Mouse (Mus musculus): ENCODE results near the gene Myzap.

The Myzap gene

DNA sequence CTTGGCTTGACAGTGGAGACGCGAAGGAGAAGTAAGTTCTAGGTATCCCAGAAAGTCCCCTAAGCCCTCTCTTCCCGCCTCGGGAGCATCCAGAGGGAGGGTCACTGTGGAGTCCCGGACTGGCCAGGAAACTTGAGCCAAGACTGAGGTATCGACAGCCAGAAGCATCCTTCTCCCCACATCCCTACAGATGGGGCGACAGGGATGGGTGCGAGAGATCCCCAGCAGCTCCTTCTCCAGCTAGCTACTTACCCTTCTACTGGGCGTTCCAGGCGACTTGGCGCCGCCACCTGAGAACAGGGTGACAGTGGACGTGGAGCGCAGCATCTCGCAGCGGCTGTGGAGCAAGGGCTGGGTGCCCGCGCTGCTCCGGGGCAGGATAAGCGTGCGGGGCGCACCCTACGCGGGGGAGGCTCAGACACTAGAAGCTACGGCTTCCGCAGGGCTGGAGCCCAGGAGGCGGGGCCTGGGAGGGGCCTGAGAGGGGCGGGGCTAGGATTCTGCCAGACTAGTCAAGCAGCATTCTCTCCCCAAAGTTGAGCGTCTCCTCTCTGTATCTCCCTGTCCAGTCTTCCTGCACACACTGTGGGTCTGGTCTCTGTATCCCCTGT, at the start of gene Myzap:
Gene Myzap (minus strand): TSS at position 423 of the 611 bp plus-strand sequence.
- in situ Hi-C loops (cut with MboI, MseI) = no loop called here

DNA sequence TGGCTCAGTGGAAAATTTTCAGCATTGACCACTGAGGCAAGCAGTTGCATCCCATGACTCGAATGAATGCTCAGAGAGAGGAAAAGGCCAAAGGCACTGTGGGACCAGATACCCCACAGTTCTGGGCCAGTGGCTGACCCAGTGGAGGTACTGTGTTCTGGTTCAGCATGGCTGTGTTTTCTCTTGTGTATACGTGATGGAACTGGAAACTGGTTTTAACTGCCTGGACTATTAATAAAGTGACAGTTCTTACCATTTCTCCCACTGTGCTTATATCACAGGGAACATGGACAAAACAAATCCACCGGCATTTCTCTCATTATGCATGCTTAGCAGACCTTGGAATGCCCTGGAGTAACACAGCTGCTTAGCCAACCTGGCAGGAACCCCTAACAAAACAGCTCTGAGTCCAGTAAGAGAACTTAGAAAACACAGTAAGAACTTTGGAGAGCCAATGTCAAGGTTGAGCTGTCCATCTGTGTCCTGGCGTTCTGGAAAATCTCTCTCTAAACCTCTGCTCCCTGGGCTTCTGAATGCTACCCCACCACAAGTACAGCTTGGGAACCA, 48.3 kb upstream of the Myzap start:
- in situ Hi-C loops (cut with MboI, MseI) = loop anchor here (10.0 to 25.0 kb wide), 3 partner anchors 134 to 1803 kb away; partner anchors contain the start of gene Cgnl1

- in situ Hi-C loops (cut with MboI, MseI) = loop anchor here (25.0 kb wide), 2 partner anchors 549 to 1801 kb away; no protein-coding TSS in a partner anchor
Measured at GRCm38 (mm10) chr9:71638198-71638597, 46.0 kb upstream of the Myzap start.

- in situ Hi-C loops (cut with MboI, MseI) = loop anchor here (25.0 kb wide), 2 partner anchors 550 to 1800 kb away; no protein-coding TSS in a partner anchor
Measured at GRCm38 (mm10) chr9:71636854-71637253, 44.7 kb upstream of the Myzap start.

DNA sequence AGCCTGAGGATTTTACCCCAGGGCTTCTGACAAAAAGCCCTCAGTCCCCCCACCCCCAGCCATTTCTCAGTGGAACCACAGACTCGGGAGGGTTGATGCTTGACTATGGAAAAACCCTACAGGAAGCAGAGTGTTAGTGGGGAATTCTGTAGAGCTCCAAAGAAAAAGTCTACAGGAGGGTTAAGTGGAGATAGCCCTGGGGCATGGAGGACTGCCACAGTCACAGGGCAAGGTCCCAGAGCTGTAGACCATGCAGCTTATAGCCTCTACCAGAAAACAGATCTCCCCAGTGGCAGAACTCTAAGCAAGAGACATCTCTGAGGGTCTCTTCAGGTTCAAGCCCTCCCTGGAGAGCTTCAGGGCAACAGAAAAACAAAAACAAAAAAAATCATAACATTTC, 43.5 kb upstream of the Myzap start:
- in situ Hi-C loops (cut with MboI, MseI) = loop anchor here (25.0 kb wide), 2 partner anchors 552 to 1798 kb away; no protein-coding TSS in a partner anchor

GRCm38 (mm10) chr9:71634916-71635315, 42.8 kb upstream of the Myzap start:
- in situ Hi-C loops (cut with MboI, MseI) = loop anchor here (25.0 kb wide), 2 partner anchors 552 to 1798 kb away; no protein-coding TSS in a partner anchor

GRCm38 (mm10) chr9:71628921-71629320, 36.8 kb upstream of the Myzap start:
- in situ Hi-C loops (cut with MboI, MseI) = loop anchor here (25.0 kb wide), 2 partner anchors 558 to 1792 kb away; no protein-coding TSS in a partner anchor

DNA sequence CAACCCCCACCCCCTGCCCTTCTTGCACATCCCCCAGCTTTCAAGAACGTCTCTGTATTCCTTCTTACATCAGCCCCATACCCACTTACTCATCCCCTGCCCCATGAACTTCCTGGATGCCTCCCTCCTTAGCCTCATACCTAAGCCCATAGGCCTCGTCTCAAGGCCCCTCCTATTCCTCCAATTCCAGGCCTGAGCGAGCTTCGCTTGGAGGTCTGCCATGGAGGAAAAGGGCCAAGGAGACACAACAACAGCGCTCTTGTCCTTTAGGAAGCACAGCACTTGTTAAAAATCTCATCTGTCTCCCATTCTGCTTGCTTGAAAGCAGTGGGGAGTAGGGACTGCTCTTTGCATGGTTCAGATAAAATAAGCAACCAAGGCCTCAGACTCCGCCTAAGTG, 36.1 kb upstream of the Myzap start:
- in situ Hi-C loops (cut with MboI, MseI) = loop anchor here (25.0 kb wide), 2 partner anchors 559 to 1791 kb away; no protein-coding TSS in a partner anchor

GRCm38 (mm10) chr9:71625961-71626360, 33.8 kb upstream of the Myzap start:
- in situ Hi-C loops (cut with MboI, MseI) = loop anchor here (25.0 kb wide), 2 partner anchors 561 to 1789 kb away; no protein-coding TSS in a partner anchor

GRCm38 (mm10) chr9:71624793-71625495, 32.8 kb upstream of the Myzap start:
- in situ Hi-C loops (cut with MboI, MseI) = loop anchor here (5.0 to 25.0 kb wide), 3 partner anchors 88 to 1788 kb away; no protein-coding TSS in a partner anchor

GRCm38 (mm10) chr9:71623871-71624569, 31.9 kb upstream of the Myzap start:
- in situ Hi-C loops (cut with MboI, MseI) = loop anchor here (5.0 kb wide), 1 partner anchor 87 kb away; no protein-coding TSS in a partner anchor

DNA sequence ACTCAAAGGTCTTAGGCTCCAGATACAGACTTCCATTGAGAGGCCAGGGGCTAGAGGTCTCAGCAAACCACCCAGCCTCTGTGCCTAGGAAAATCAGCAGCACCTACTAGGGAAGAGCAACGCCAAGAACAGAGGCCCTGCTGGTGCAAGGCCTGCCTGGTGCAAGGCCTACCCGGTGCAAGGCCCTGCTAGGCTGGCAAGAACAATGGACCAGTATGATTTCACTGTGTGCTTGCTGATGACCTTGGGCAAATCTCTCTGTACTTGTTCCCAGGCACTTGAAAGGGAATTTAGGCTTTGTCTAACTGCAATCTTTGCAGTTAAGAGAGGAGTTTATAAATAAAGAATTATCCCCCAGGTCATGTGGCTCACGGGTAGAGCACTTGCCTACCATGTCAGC, 30.4 kb upstream of the Myzap start:
- in situ Hi-C loops (cut with MboI, MseI) = loop anchor here (5.0 kb wide), 1 partner anchor 85 kb away; no protein-coding TSS in a partner anchor

DNA sequence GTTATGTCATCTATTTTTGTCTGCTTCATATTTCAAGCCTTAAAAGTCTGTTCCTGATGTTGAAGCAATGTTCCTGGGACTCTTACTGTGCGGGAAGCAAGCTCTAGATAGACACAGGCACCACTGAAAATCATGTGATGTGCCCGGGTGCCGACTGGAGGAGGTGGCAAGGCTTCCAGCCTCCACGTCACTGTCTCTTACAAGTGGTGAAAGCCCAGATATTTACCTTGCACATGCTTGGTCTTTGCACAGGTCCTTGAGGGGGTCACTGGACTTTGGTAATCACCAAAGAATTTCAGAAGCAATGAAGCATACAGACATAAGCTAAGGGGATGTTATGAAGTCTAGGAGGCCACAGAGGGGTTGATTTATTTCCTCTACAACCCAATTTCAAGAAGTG, 29.8 kb upstream of the Myzap start:
- in situ Hi-C loops (cut with MboI, MseI) = loop anchor here (5.0 kb wide), 1 partner anchor 85 kb away; no protein-coding TSS in a partner anchor

DNA sequence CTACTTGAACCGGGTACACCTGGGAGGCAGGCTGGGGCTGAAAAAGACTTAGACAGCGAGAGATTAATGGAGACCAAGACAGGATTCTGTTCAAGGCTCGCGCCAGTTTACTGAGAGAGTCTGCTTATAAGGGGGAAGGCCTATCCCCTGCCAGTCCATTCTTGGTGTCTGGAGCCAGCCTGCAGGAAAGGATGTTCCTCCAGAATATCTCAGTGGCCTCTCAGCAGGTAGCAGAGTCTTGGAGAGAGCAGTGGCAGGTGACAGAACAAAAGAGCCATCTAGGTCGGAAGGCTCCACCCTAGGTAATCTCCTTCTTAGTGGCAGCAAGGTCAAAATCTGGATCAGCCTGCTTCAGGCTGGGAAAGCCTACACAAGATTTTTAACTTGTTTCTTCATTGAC, 28.0 kb upstream of the Myzap start:
- in situ Hi-C loops (cut with MboI, MseI) = loop anchor here (5.0 kb wide), 1 partner anchor 83 kb away; no protein-coding TSS in a partner anchor

DNA sequence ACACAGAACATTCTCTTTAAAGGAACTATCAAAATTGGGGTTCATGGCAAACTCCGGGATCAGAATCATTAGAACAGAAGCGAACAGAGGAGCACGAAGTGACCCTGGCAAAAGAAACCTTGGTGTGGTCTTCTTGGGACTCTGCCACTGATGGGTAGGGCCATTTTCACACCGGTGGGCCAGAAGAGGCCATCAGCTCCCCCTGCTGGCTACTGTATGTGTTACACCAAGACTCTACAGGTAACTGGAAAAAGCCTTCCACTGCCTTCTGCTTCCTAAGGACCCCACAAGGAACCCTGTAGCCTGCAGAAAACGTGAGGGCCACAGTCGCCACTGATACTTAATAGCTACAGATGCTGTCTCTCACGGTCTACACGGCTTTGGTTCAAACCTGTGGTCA, 25.2 kb upstream of the Myzap start:
- in situ Hi-C loops (cut with MboI, MseI) = no loop called here

- in situ Hi-C loops (cut with MboI, MseI) = no loop called here
Measured at GRCm38 (mm10) chr9:71616185-71616584, 24.0 kb upstream of the Myzap start.

GRCm38 (mm10) chr9:71614643-71615042, 22.5 kb upstream of the Myzap start:
- in situ Hi-C loops (cut with MboI, MseI) = no loop called here

GRCm38 (mm10) chr9:71612981-71613380, 20.8 kb upstream of the Myzap start:
- in situ Hi-C loops (cut with MboI, MseI) = no loop called here

DNA sequence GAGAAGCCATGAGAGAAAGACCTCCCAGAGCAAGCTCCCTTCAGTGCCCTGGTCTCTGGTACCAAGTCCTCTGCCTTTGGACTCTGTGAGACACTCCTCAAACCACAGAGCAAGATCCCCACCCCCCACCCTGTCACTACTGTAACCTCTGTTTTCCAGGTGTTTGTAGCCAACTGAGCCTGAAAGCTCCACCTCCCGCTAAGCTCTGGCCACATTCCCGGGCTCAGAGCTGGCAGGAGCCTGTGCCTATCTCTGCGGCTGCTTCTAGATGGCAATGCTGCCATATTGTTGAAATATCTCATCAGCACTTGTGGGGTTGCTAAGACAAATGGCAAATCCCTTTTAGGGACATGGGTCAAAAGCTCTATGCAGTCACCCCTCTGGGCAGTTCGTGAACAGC, 19.7 kb upstream of the Myzap start:
- in situ Hi-C loops (cut with MboI, MseI) = no loop called here

GRCm38 (mm10) chr9:71609010-71609409, 16.9 kb upstream of the Myzap start:
- in situ Hi-C loops (cut with MboI, MseI) = no loop called here

DNA sequence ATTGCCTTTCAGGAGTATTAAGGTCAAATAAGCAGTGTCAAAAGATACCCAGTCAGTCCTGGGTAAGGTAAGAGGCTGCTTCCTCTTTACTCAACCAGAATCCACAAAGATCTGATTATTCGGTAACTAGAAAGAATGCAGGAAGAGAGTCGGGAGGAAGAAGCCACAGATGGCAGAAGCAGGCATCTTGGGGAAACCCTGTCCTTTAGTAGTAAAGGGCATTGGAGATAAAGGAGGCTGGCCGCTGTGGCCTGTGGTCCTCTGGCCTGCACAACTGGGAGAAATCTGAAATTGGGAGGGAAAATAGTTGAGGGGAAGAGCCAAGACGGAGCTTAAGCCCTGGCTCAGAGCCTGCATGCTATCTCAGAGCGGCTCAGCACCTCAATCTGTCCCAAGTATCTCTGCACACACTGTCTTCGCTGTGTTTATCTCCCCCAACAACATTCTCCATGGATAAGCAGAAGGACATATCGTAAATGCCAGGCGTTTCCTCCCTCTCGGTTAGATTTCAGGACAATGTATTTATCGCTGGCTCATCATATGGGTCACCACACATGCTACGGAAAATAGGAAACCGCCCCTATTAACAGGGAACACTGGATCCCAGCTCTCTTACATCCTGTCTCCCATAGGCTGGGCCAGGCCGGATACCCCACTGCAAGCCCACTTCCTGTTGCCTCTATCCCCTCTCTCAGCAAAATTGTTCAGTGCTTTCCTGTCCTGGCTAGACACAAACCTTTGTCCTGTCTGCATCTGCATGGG, 14.3 kb upstream of the Myzap start:
- in situ Hi-C loops (cut with MboI, MseI) = no loop called here
